Mouse (Mus musculus) liver, adult 2 months (tissue): ENCODE measurements around the gene Mtcl1. TPM values are rescaled to one million over a fixed set of nuclear protein-coding genes. Genes with fewer than 3 reads are reported as not detected.

Experiments
- DNase-seq: peaks from one replicate; pipeline ENCODE4 v3.0.0-alpha.2; 2011; ENCODE audit warnings: low read depth, low spot score; ENCODE audit errors: extremely low read depth
- H3K27ac ChIP-seq: fragments of 200-500 bp; replicated peaks from 2 replicates; pipeline ENCODE4 v1.5.1; 2012; ENCODE audit warnings: low read depth, mild to moderate bottlenecking, control low read depth, inconsistent platforms, low read length; ENCODE audit not compliant: insufficient read depth
- H3K27me3 ChIP-seq: fragments of 200-500 bp; 2 replicates; pipeline ENCODE4 v1.6.1; 2012; ENCODE audit warnings: mild to moderate bottlenecking, moderate library complexity, low read length, inconsistent platforms; ENCODE audit not compliant: control insufficient read depth, insufficient read depth
- H3K36me3 ChIP-seq: fragments of 200-500 bp; 2 replicates; pipeline ENCODE4 v1.6.1; 2012; ENCODE audit warnings: low read length, inconsistent platforms; ENCODE audit not compliant: control insufficient read depth, insufficient read depth
- H3K4me1 ChIP-seq: fragments of 200-500 bp; 2 replicates; pipeline ENCODE4 v1.6.1; 2011; ENCODE audit warnings: low read length; ENCODE audit not compliant: control insufficient read depth, insufficient read depth
- H3K4me3 ChIP-seq: fragments of 200-500 bp; 2 replicates; pipeline ENCODE4 v1.5.1; 2011; ENCODE audit warnings: low read depth, mild to moderate bottlenecking, control low read depth, low read length, moderate library complexity; ENCODE audit not compliant: insufficient read depth
- H3K79me2 ChIP-seq: fragments of 200-500 bp; 2 replicates; pipeline ENCODE4 v1.6.1; 2012; ENCODE audit warnings: inconsistent platforms, mild to moderate bottlenecking, low read length, moderate library complexity; ENCODE audit not compliant: control insufficient read depth, insufficient read depth
- H3K9ac ChIP-seq: fragments of 200-500 bp; 2 replicates; pipeline ENCODE4 v1.6.1; 2012; ENCODE audit warnings: low read depth, mild to moderate bottlenecking, control low read depth, inconsistent platforms, low read length
- CTCF ChIP-seq: fragments of 200-500 bp; IDR thresholded peaks from 2 replicates; pipeline ENCODE4 v1.5.1; 2011; ENCODE audit warnings: low read depth, low read length, control low read depth
- POLR2A ChIP-seq: fragments of 200-500 bp; IDR thresholded peaks from 2 replicates; pipeline ENCODE4 v1.6.1; 2011; ENCODE audit warnings: low read length, control low read depth; ENCODE audit not compliant: insufficient read depth; ENCODE audit errors: extremely low read depth
- WGBS: fragments of 180-500 bp; shearing (Covaris S2); methylation state at CpG from one replicate; pipeline ENCODE4 v1.1.7; 2018; 5-methylcytosine and 5-hydroxymethylcytosine counted together
- polyA plus RNA-seq: library from polyadenylated mRNA; depleted of rRNA; stranded (reverse); fragments of >200 nt; gene quantifications from 2 replicates; pipeline ENCODE4 v1.2.3, GENCODE M21; 2012
- total RNA-seq: library from RNA; depleted of rRNA; stranded (reverse); fragments of >200 nt; gene quantifications from 2 replicates; pipeline ENCODE4 v1.2.3, GENCODE M21; 2014

Mtcl1 gene
- total and polyA plus RNA-seq, 2 experiments: 0.05 to 0.28 TPM

GRCm38 (mm10) chr17:66479813-66480490, 30.4 kb upstream of the Mtcl1 start:
- TF ChIP-seq POLR2A (no peak), CTCF (no peak)
- Histone ChIP-seq H3K4me3 (no peak overlapping the region), H3K4me1 (no peaks in the 10 kb centered on the region), H3K36me3 (no peaks in the 10 kb centered on the region), H3K27ac (no peak overlapping the region), H3K79me2 (no peaks in the 10 kb centered on the region), H3K9ac (no peak overlapping the region), H3K27me3 (peaks cover 5% of the 10 kb centered on the region; the same call in 1 of the 2 replicates)
- DNase-seq: no peak
- WGBS: 12% methylated on average over 21 of the region's 21 CpGs

GRCm38 (mm10) chr17:66479311-66479710, 29.8 kb upstream of the Mtcl1 start:
- Histone ChIP-seq H3K27me3 (peaks cover 5% of the 10 kb centered on the region; the same call in 1 of the 2 replicates), H3K4me1 (no peaks in the 10 kb centered on the region), H3K9ac (no peak overlapping the region), H3K4me3 (no peak overlapping the region), H3K36me3 (no peaks in the 10 kb centered on the region), H3K27ac (no peak overlapping the region), H3K79me2 (no peaks in the 10 kb centered on the region)
- WGBS: 11% methylated on average over 13 of the region's 13 CpGs
- DNase-seq: no peak
- TF ChIP-seq CTCF (no peak), POLR2A (no peak)

- Histone ChIP-seq H3K79me2 (no peaks in the 10 kb centered on the region), H3K9ac (no peak overlapping the region), H3K4me3 (no peak overlapping the region), H3K27ac (no peak overlapping the region), H3K36me3 (no peaks in the 10 kb centered on the region), H3K27me3 (no peaks in the 10 kb centered on the region; the same call in 1 of the 2 replicates), H3K4me1 (no peaks in the 10 kb centered on the region)
- DNase-seq: no peak
- WGBS: 93% methylated on average over 1 of the region's 1 CpGs
- TF ChIP-seq CTCF: no peak
- TF ChIP-seq POLR2A: no peak
Observed at GRCm38 (mm10) chr17:66473205-66473604, 23.7 kb upstream of the Mtcl1 start.

- Histone ChIP-seq H3K79me2 (no peaks in the 10 kb centered on the region), H3K4me3 (no peak overlapping the region), H3K9ac (no peak overlapping the region), H3K4me1 (no peaks in the 10 kb centered on the region), H3K36me3 (no peaks in the 10 kb centered on the region), H3K27ac (no peak overlapping the region), H3K27me3 (no peaks in the 10 kb centered on the region)
- TF ChIP-seq CTCF: no peak
- no peak for TF ChIP-seq POLR2A
- WGBS: 60% methylated on average over 5 of the region's 5 CpGs
- no peak for DNase-seq
Observed at GRCm38 (mm10) chr17:66471775-66472174, 22.2 kb upstream of the Mtcl1 start.

- Histone ChIP-seq H3K79me2 (no peaks in the 10 kb centered on the region), H3K9ac (no peak overlapping the region), H3K4me3 (no peak overlapping the region), H3K27ac (no peak overlapping the region), H3K27me3 (no peaks in the 10 kb centered on the region), H3K4me1 (no peaks in the 10 kb centered on the region), H3K36me3 (no peaks in the 10 kb centered on the region)
- no peak for DNase-seq
- 52% methylated on average over 4 of the region's 4 CpGs for WGBS
- TF ChIP-seq CTCF (no peak), POLR2A (no peak)
Observed at GRCm38 (mm10) chr17:66471252-66471651, 21.7 kb upstream of the Mtcl1 start.

- H3K27ac ChIP-seq: no peak overlapping the region
- no peaks in the 10 kb centered on the region for H3K27me3 ChIP-seq
- no peaks in the 10 kb centered on the region for H3K79me2 ChIP-seq
- TF ChIP-seq POLR2A (no peak), CTCF (no peak)
- no peak overlapping the region for H3K9ac ChIP-seq
- H3K36me3 ChIP-seq: no peaks in the 10 kb centered on the region
- no peaks in the 10 kb centered on the region for H3K4me1 ChIP-seq
- DNase-seq: no peak
- H3K4me3 ChIP-seq: no peak overlapping the region
- 47% methylated on average over 8 of the region's 8 CpGs for WGBS
Observed at GRCm38 (mm10) chr17:66470020-66470419, 20.5 kb upstream of the Mtcl1 start.
